Mouse (Mus musculus) midbrain, embryonic 16.5 days (tissue): ENCODE results near the gene Flywch1. TPM values are rescaled to one million over a fixed set of nuclear protein-coding genes. Genes with fewer than 3 reads are reported as not detected.

Experiments used
- ATAC-seq: fragments of 200-750 bp; cut with Nextera tagmentation; 2 replicates; pipeline ENCODE4 v1.8.0; 2017; ENCODE audit warnings: moderate TSS enrichment
- H3K27ac ChIP-seq: fragments of 300-500 bp; sonication (generic); 2 replicates; pipeline ENCODE4 v1.5.1; 2014; ENCODE audit warnings: mild to moderate bottlenecking, low read length, mixed read lengths
- H3K27me3 ChIP-seq: fragments of 300-500 bp; sonication (generic); 2 replicates; pipeline ENCODE4 v1.6.1; 2014; ENCODE audit warnings: low read depth, low read length, mixed read lengths; ENCODE audit not compliant: control insufficient read depth, insufficient read depth
- H3K36me3 ChIP-seq: fragments of 300-500 bp; sonication (generic); 2 replicates; pipeline ENCODE4 v1.6.1; 2014; ENCODE audit warnings: mild to moderate bottlenecking, low read length, moderate library complexity, mixed read lengths; ENCODE audit not compliant: control insufficient read depth, insufficient read depth
- H3K4me1 ChIP-seq: fragments of 300-500 bp; sonication (generic); 2 replicates; pipeline ENCODE4 v1.6.1; 2014; ENCODE audit warnings: mild to moderate bottlenecking, low read length, mixed read lengths; ENCODE audit not compliant: control insufficient read depth, insufficient read depth
- H3K4me2 ChIP-seq: fragments of 300-500 bp; sonication (generic); 2 replicates; pipeline ENCODE4 v1.6.1; 2014; ENCODE audit warnings: mild to moderate bottlenecking, low read length, mixed read lengths
- H3K4me3 ChIP-seq: fragments of 300-500 bp; sonication (generic); 2 replicates; pipeline ENCODE4 v1.5.1; 2014; ENCODE audit warnings: low read depth, mild to moderate bottlenecking, low read length, moderate library complexity, mixed read lengths
- H3K9ac ChIP-seq: fragments of 300-500 bp; sonication (generic); 2 replicates; pipeline ENCODE4 v1.6.1; 2014; ENCODE audit warnings: low read depth, low read length, mixed read lengths
- H3K9me3 ChIP-seq: fragments of 300-500 bp; sonication (generic); replicated peaks from 2 replicates; pipeline ENCODE4 v1.6.1; 2014; ENCODE audit warnings: mild to moderate bottlenecking, low read length, mixed read lengths; ENCODE audit not compliant: control insufficient read depth, poor library complexity, severe bottlenecking
- WGBS: fragments of 180-500 bp; shearing (Covaris S2); extraction: QIAGEN DNeasy Blood & Tissue Kit; methylation state at CpG from one replicate; pipeline ENCODE4 v1.1.7; 2014; 5-methylcytosine and 5-hydroxymethylcytosine counted together
- polyA plus RNA-seq: library from polyadenylated mRNA; unstranded; fragments of >200 nt; fragmentation: Nextera tagmentation; extraction: Ambion mirVana; gene quantifications from 2 replicates; pipeline ENCODE4 v1.2.1, GENCODE M21; 2015

The Flywch1 gene
- polyA plus RNA-seq, 1 experiment from 2014 or later, result 205 TPM

DNA sequence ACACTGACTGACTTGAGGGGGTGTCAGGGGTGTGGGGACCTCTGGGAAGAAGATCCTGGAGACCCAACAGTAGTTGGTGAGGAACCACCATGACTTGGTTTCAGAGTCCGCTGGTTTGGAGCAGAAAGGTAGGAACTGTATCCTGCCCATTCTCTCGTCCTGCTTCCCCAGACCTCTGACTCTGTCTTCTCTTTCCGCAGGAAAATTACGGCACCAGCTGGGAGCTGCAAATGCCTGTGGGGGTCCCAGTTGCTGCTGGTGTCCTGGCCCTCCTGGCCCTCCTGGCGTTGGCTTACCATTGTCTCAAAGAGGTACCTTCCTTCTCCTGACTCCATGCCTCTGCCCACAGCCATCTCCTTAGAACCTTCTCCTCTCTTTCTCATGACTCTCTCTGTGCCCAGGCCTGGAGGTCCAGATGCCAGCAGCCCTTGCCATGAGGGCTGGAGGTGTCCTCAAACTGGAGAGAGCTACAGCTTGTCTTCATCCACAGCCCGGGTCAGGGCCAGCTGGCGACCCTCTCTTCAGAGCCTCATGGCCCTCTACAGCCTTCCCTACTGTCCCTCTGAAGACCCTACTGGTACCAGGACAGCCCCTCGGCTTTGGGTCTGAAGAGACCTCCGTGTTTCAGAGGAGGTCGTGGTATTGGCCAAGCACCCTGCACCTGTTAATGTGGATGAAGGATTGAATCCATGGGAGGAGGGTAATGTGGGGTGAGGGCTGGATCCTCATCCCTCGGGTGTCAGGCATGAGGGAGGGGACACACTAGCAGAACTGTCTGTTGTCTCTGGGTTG, 21.8 kb downstream of the Flywch1 start:
- Histone ChIP-seq H3K4me1 (peaks cover 13% of the 10 kb centered on the region), H3K9me3 (no peaks in the 10 kb centered on the region), H3K36me3 (peaks cover 26% of the 10 kb centered on the region), H3K9ac (no peak overlapping the region), H3K27ac (no peak overlapping the region), H3K4me3 (no peak overlapping the region), H3K4me2 (no peak overlapping the region), H3K27me3 (peaks cover 8% of the 10 kb centered on the region)
- no peak for ATAC-seq
- WGBS, result 89% methylated on average over 11 of the region's 11 CpGs

- peaks cover 16% of the 10 kb centered on the region for H3K27me3 ChIP-seq
- H3K9ac ChIP-seq, result no peak overlapping the region
- H3K27ac ChIP-seq, result no peak overlapping the region
- peaks cover 13% of the 10 kb centered on the region for H3K4me1 ChIP-seq
- peaks cover 24% of the 10 kb centered on the region for H3K36me3 ChIP-seq
- H3K9me3 ChIP-seq, result no peaks in the 10 kb centered on the region
- 40% methylated on average over 10 of the region's 10 CpGs for WGBS
- H3K4me2 ChIP-seq, result no peak overlapping the region
- no peak overlapping the region for H3K4me3 ChIP-seq
- ATAC-seq, result no peak
Observed at GRCm38 (mm10) chr17:23748631-23749391, 22.6 kb downstream of the Flywch1 start.

DNA sequence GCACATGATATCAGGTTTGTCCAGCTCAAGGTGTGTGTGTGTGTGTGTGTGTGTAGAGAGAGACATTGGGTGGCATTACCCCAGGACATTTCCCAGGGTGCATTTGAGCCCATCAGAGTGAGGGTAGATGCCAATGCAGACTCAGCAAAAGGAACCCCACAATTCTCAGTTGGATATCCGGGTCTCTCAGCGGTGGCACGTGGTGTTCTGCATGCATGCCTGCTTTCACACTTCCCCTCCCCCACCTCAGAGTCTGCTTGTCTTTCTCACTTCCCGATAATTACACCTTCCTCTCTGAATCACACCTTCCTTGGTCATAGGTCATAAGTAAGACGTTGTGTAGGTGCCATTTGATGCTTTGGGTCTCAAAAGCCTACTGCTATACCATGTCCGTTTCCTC, 23.4 kb downstream of the Flywch1 start:
- Histone ChIP-seq H3K4me3 (no peak overlapping the region), H3K27ac (no peak overlapping the region), H3K9ac (no peak overlapping the region), H3K36me3 (peaks cover 16% of the 10 kb centered on the region), H3K4me2 (no peak overlapping the region), H3K4me1 (peaks cover 13% of the 10 kb centered on the region), H3K9me3 (no peaks in the 10 kb centered on the region), H3K27me3 (peaks cover 24% of the 10 kb centered on the region)
- WGBS, result 43% methylated on average over 6 of the region's 6 CpGs
- no peak for ATAC-seq

- peaks cover 29% of the 10 kb centered on the region for H3K27me3 ChIP-seq
- 84% methylated on average over 3 of the region's 3 CpGs for WGBS
Observed at GRCm38 (mm10) chr17:23747471-23747870, 23.9 kb downstream of the Flywch1 start.

DNA sequence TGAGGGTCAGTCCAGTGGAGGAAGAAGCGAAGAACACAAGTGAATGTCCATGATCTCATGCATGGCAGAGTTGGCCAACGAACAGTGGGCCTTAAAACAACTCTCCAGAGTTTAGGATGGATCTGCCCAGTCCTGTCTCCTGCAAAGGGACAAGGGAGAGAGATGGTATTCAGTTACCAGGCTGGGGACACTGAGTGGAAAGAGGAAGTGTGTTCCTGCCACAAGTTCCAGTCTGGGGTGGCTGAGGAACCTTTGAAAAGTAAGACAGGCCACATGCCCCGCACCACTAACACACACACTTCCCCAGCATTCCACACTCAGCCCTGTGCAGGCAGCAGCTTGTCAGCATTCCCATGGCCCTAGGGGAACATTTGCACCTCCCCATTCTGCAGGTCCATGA, 24.6 kb downstream of the Flywch1 start:
- no peak for ATAC-seq
- peaks cover 4% of the 10 kb centered on the region for H3K36me3 ChIP-seq
- no peak overlapping the region for H3K4me2 ChIP-seq
- WGBS, result 86% methylated on average over 3 of the region's 3 CpGs
- no peaks in the 10 kb centered on the region for H3K9me3 ChIP-seq
- H3K4me1 ChIP-seq, result peaks cover 17% of the 10 kb centered on the region
- H3K4me3 ChIP-seq, result no peak overlapping the region
- peaks cover 36% of the 10 kb centered on the region for H3K27me3 ChIP-seq
- H3K9ac ChIP-seq, result no peak overlapping the region
- H3K27ac ChIP-seq, result no peak overlapping the region

More at GRCm38 (mm10) chr17:23747471-23747870, 23.9 kb downstream of the Flywch1 start:
- ATAC-seq, result no peak
- H3K9ac ChIP-seq, result no peak overlapping the region
- no peak overlapping the region for H3K4me3 ChIP-seq
- H3K9me3 ChIP-seq, result no peaks in the 10 kb centered on the region
- H3K27ac ChIP-seq, result no peak overlapping the region
- peaks cover 14% of the 10 kb centered on the region for H3K4me1 ChIP-seq
- H3K4me2 ChIP-seq, result no peak overlapping the region
- H3K36me3 ChIP-seq, result peaks cover 11% of the 10 kb centered on the region

- Histone ChIP-seq H3K4me1 (peaks cover 17% of the 10 kb centered on the region), H3K27me3 (peaks cover 40% of the 10 kb centered on the region), H3K9me3 (no peaks in the 10 kb centered on the region), H3K4me2 (peak overlapping the region; percentile 92), H3K36me3 (no peaks in the 10 kb centered on the region), H3K4me3 (peak overlapping the region; percentile 50; the same call in 1 of the 2 replicates), H3K9ac (no peak overlapping the region), H3K27ac (no peak overlapping the region)
- 4% methylated on average over 12 of the region's 12 CpGs for WGBS
- no peak for ATAC-seq
Observed at GRCm38 (mm10) chr17:23746311-23746710, 25.1 kb downstream of the Flywch1 start.

- Histone ChIP-seq H3K36me3 (no peaks in the 10 kb centered on the region), H3K4me2 (peak within 1 kb of the TSS; percentile 92), H3K9me3 (no peaks in the 10 kb centered on the region), H3K27ac (no peak within 1 kb of the TSS), H3K4me3 (peak within 1 kb of the TSS; percentile 50), H3K4me1 (peaks cover 19% of the 10 kb centered on the region), H3K27me3 (peaks cover 45% of the 10 kb centered on the region), H3K9ac (peak within 1 kb of the TSS; percentile 73)
- peak; percentile 12; the same call in 1 of the 2 replicates for ATAC-seq
- under 1% methylated on average over 38 of the region's 45 CpGs for WGBS
Observed at GRCm38 (mm10) chr17:23745301-23746251, 25.8 kb downstream of the Flywch1 start, which contains the start of gene Kremen2. Gene Kremen2 (minus strand): TSS chr17:23745833.

- 5% methylated on average over 14 of the region's 14 CpGs for WGBS
- Histone ChIP-seq H3K27ac (no peak overlapping the region), H3K9ac (0 out of 2 replicates have a peak overlapping the region, but pooled peaks have one; percentile 73)
Observed at GRCm38 (mm10) chr17:23744651-23745050, 26.8 kb downstream of the Flywch1 start.

More at GRCm38 (mm10) chr17:23744651-23745050, 26.8 kb downstream of the Flywch1 start:
- peaks cover 45% of the 10 kb centered on the region for H3K27me3 ChIP-seq
- H3K4me1 ChIP-seq, result peaks cover 22% of the 10 kb centered on the region
- H3K4me3 ChIP-seq, result peak overlapping the region; percentile 50; the same call in 1 of the 2 replicates
- no peaks in the 10 kb centered on the region for H3K9me3 ChIP-seq
- ATAC-seq, result no peak
- H3K4me2 ChIP-seq, result peak overlapping the region; percentile 92
- H3K36me3 ChIP-seq, result no peaks in the 10 kb centered on the region
